Mouse (Mus musculus) cortical plate, adult 2 months (tissue): ENCODE results near the gene Pou6f1.
"Not testable (repeated sequence)": the region's sequence is repeated elsewhere in the genome, so short reads cannot be mapped to it uniquely, and the experiment has no call there.

ENCODE experiments used
- CTCF ChIP-seq: fragments of 200-500 bp; IDR thresholded peaks from 2 replicates; pipeline ENCODE4 v1.5.1; 2011; ENCODE audit warnings: mild to moderate bottlenecking, control low read depth, low read length; ENCODE audit not compliant: insufficient read depth; ENCODE audit errors: extremely low read depth
- POLR2A ChIP-seq: fragments of 200-500 bp; IDR thresholded peaks from 2 replicates; pipeline ENCODE4 v1.6.1; 2011; ENCODE audit warnings: mild to moderate bottlenecking, low read length, control low read depth; ENCODE audit not compliant: insufficient read depth; ENCODE audit errors: extremely low read depth

- not testable (repeated sequence) for TF ChIP-seq CTCF, POLR2A
These were observed 58.8 kb downstream of the Pou6f1 start for GRCm38 (mm10) chr15:100541001-100541400.
